Mouse (Mus musculus) neutrophil, adult 5-6 weeks (primary cell): ENCODE results near the gene Gm4064. TPM values are rescaled to one million over a fixed set of nuclear protein-coding genes. Genes with fewer than 3 reads are reported as not detected.
"Not testable (repeated sequence)": the region's sequence is repeated elsewhere in the genome, so short reads cannot be mapped to it uniquely, and the experiment has no call there.

Source experiments
- ATAC-seq: fragments of 151-379, 151-347 bp; 2 replicates; pipeline ENCODE4 v1.8.0; 2017; ENCODE audit warnings: mild to moderate bottlenecking, moderate TSS enrichment; ENCODE audit not compliant: insufficient number of reproducible peaks, poor library complexity, low FRiP score, severe bottlenecking; ENCODE audit errors: extremely low read depth
- total RNA-seq: library from RNA; stranded (forward); fragments of 200-1000 nt; gene quantifications from 2 replicates; pipeline ENCODE4 v1.2.3, GENCODE M21; 2017

The Gm4064 gene
- not detected in 2 replicates for total RNA-seq

GRCm38 (mm10) chrY:2796105-2796504 is at the start of gene Gm4064:
Gene Gm4064 (minus strand): TSS chrY:2796205.
- ATAC-seq: not testable (repeated sequence)

GRCm38 (mm10) chrY:2830380-2830779 is 34.4 kb upstream of the Gm4064 start, which contains the start of the genes Rbmy and Gm10256:
Gene Rbmy (plus strand): TSS chrY:2830680.
Gene Gm10256 (plus strand): TSS chrY:2830699.
- ATAC-seq: not testable (repeated sequence)

Other genes with a start within 250 kb of the Gm4064 start
- not detected in 2 replicates for gene H2al2c, start 197.1 kb downstream of the Gm4064 start, total RNA-seq
- not detected in 2 replicates for gene Sry, start 132.5 kb downstream of the Gm4064 start, total RNA-seq
- not detected in 2 replicates for gene H2al2b, start 75.5 kb downstream of the Gm4064 start, total RNA-seq
- not detected in 2 replicates for gene Rbmy, start 34.5 kb upstream of the Gm4064 start, total RNA-seq
- not detected in 2 replicates for gene Gm10256, start 34.5 kb upstream of the Gm4064 start, total RNA-seq
- gene Gm10352, start 104.8 kb upstream of the Gm4064 start, total RNA-seq: not detected in 2 replicates
- not detected in 2 replicates for gene Gm29289, start 136.4 kb upstream of the Gm4064 start, total RNA-seq